Mouse (Mus musculus): Measurements from ENCODE around the gene Ctnna3.
"Not testable (repeated sequence)": the region's sequence is repeated elsewhere in the genome, so short reads cannot be mapped to it uniquely, and the experiment has no call there.

Gene Ctnna3

DNA sequence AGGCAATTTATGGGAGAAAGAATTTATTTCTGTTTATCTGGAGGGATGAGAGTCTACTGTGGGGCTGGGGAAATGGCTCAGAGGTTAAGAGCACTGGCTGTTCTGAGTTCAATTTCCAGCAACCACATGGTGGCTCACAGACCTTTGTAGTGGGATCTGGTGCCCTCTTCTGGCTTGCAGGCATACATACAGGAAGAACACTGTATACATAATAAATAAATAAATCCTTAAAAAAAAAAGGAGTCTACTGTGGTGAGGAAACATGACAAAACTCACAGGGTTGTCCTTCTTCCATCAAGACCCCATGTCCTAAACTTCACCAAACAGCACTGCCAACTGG is 5.5 kb upstream of the Ctnna3 start:
- peak; percentile 78 for DNase-seq (ENCODE audit: low read depth)

DNA sequence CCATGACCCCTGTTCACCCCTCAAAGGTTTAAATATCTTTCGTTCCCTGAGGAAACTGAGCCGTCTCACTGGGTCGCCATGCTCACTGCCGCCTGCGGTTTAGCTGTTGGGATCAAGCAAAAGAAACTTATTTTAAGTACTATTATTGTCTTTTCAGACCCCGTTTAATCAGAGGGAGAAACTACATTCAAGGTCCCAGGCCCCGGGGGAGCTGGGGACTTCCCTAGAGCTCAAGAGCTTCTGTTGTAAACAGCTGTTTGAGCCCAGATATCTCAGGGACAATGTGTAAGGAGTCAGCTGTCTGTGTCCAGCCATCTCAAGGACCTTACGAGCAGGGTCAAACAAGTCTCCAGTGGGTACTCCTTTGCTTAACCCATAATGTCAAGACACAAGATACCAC is 2.8 kb upstream of the Ctnna3 start:
- DNase-seq (ENCODE audit: low read depth): peak; percentile 6

DNA sequence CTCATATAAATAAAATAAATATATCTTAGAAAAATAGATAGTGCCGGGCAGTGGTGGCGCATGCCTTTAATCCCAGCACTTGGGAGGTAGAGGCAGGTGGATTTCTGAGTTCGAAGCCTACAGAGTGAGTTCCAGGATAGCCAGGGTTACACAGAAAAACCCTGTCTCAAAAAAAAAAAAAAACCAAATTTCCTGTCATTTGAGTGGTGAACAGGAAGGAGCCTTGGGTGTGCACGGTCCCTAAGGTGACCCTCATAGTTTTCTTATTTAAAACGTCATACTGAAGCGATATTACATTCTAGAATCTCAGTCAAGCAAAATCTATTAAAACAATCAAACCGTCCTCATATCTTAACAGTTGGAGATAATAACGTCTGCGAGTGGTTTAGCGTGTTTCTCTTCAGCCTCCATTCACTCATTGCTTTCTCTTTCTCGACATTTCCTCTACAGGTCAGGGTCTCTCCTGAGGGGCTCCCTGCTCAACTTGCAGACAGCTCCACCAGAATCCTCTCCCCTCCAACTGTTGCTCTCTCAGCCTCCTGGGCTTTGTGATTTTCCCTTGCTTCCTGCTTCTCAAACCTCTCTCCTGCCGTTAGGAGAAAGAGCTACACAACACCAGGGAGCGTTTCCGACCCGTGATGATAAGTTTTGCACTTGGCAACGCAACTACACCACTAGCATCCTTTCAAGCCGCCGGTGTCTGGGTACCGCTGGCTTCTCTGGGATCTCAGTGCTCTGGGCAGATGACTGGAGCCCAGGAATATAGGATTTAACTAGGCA is 1.5 kb upstream of the Ctnna3 start:
- peak; percentile 77 for DNase-seq (ENCODE audit: low read depth)

DNA sequence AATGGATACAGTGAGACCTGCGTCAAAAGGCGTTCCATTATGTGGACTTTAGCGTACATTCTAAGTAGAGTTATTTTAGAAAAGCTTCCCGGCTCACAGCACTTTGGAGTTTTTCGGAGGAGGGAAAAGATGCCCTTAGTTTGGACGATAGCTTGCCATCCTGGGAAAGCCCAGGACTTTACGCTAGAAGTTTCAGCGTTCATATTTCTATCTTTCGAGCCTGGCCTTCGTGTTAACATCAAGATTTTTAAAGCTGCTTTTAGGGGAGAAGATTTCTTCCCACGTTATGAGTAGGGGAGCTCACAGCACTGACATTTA is 916 bp upstream of the Ctnna3 start:
- DNase-seq (ENCODE audit: low read depth): no peak

DNA sequence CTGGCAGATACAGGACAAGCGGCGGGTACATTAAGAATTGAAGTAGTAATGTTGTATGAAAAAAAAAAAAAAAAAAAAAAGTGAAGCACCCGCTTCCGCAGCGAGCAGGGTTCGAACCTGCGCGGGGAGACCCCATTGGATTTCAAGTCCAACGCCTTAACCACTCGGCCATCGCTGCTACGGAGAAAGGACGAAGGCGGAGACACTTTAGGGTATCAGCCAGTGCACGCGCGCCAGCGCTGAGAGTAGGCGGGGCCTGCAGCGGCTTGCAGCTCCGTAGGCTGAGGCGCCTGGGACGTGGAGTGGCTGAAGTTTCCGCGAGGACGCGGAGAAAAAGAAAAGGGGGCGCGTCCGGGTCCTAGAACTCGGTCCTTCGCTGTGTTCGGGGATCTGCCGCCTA is 518 bp upstream of the Ctnna3 start:
- DNase-seq (ENCODE audit: low read depth): peak; percentile 100

DNA sequence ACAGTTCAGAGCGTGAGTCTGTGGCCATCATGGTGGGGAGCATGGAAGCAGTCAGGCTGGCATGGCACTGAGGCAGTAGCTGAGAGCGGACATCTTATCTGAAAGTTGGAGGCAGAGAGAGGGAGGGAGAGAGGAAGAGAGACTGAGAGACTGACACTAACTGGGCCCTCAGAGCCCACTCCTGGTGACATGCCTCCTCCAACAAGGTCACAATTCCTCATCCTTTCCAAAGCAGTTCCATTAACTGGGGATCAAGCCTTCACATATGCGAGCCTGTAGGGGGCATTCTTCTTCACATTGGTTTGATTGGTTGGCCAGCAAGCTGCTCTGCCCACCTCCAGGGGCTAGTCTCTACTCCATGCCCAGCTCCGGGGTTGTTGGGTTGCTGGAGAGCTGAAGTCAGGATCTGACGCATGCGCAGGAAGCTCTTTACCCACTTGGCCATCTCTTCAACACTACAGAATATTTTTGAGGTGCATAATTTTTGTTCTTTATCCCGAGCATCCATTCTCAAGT is 1.4 kb downstream of the Ctnna3 start:
- DNase-seq (ENCODE audit: low read depth): peak; percentile 4

DNA sequence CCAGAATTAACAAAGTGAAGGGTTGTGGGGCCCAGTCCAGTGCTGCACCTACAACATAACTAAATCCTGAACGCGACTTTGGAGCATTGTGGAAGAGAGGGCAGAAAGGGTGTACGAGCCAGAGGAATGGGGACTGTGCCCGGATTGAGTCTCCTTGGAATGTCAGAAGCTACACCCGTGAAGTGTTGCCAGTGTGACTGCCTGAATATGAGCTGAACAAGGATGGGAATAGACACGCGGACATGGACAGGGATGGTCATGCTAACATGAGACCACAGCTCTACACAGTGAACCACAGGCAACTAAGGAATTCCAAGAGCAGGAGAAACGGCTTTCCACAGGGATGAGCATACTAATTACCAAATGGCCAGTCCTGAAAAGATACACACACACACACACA is 2.2 kb downstream of the Ctnna3 start:
- DNase-seq (ENCODE audit: low read depth): no peak

DNA sequence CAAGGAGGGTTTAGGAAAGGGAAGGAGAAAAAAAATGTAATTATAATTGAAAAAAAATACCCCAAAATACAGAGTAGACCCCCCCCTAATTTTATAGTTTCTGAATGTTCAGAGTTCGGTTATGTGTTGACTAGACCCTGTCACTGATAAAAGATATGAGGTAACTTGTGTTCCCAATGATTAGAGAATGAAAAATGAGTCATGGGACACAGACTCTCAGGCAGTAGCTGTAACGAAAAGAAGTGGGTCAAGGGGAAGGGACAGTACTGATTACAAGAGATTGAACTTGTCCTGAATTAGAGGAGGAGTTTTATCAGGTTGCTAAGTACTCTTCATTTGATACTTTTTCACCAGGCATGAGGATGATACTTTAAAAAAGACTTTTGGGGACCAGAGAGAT is 3.0 kb downstream of the Ctnna3 start:
- no peak for DNase-seq (ENCODE audit: low read depth)

DNA sequence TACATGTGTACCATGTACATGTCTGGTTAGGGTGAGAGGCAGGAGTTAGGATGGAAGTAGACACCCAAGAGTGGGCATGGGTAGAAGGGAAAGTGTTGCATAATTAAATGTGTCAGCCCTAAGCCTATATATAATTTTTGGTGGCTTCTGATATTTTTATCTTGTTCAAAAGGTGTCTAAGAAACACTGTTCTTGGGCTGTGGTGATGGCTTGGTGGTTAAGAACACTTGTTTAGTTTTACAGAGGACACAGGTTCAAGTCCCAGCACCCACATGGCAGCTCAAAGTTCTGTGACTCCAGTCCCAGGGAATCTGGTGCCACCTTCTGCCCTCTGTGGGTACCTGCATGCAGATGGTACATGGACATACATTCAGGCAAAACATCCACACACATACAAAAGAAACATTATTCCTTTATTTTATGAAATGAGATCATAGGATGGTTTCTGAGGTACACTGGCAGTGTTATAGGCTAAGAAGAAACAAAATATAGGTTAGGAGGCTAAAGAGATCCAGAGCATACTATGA is 8.9 kb downstream of the Ctnna3 start:
- DNase-seq (ENCODE audit: low read depth): no peak

DNA sequence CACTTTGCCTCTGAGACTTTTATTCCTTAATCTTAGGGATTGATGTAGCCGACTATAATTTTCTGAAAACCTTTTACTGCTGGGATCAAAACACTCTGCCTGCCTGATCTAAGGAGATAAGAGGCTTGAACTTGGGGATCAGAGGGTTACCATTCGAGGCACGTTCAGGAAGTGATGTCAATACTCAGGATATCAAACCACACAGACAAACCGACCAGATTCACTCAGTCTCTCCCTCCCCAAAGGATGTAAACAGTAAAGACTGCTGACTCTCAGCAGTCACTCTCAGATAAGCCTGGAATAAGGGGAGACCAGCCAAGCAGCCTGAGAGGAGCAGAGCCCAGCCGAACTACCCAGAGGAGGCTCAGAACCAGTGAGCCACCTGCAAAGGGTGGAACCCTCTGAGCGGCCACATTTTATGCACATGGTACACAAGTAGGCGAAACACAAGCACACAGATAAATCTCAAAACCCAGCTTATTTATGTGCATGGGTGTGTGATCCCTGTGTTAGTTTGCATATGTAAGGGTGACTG is 9.9 kb downstream of the Ctnna3 start:
- DNase-seq (ENCODE audit: low read depth): no peak

DNA sequence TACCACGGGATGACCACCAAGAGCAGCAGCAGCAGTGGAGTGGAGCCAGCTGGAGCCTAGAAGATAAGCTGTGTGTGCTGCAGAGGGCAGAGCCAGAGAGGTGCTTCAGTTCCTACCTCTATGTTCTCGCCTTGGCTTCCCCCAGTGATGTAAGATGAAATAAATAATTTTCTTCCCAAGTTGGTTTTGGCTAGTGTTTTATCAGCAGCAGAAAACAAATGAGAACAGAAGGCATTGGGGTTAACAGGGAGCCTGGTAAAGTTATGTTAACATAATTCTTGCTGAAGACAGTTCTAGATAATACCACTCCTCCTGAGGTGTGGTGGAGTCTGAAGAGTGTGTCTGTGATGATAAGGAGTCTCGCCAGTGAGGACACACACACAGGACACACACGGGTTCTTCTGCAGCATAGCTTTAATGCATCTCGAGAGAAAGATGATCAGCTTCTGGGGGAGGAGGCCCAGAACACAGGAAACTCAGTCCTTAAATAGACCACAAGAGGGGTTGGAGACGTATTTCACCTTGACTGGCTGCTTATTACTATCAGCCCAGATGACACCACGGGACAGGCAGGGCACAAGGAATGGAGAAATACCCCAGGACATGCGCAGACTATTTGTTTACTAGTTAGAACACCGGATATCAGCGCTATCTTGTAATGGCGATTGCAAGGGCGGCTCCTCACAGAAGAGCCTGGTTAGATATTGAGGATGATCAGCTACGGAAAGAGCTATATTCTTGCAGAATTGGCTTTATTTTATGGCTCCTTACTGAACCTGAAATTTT is 14.9 kb downstream of the Ctnna3 start:
- DNase-seq (ENCODE audit: low read depth): not testable (repeated sequence)

DNA sequence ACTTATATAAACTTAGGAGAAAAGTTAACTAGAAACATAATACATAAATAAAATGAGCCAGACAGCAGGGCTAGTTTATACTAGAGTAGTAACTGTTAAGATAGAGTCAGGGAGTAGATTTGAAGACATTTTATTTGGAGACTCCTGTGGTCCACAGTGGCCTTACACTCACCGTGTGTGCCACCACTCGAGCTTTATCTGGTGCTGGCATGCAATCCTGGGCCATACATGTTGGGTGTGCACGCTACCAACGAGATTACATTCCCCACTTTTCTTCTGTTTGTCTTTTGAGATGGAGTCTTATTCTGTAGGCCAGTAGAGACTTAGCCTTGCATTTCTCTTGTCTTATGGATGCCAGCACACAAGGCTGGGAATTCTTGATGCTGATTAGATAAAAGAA is 24.0 kb downstream of the Ctnna3 start:
- DNase-seq (ENCODE audit: low read depth): no peak

DNA sequence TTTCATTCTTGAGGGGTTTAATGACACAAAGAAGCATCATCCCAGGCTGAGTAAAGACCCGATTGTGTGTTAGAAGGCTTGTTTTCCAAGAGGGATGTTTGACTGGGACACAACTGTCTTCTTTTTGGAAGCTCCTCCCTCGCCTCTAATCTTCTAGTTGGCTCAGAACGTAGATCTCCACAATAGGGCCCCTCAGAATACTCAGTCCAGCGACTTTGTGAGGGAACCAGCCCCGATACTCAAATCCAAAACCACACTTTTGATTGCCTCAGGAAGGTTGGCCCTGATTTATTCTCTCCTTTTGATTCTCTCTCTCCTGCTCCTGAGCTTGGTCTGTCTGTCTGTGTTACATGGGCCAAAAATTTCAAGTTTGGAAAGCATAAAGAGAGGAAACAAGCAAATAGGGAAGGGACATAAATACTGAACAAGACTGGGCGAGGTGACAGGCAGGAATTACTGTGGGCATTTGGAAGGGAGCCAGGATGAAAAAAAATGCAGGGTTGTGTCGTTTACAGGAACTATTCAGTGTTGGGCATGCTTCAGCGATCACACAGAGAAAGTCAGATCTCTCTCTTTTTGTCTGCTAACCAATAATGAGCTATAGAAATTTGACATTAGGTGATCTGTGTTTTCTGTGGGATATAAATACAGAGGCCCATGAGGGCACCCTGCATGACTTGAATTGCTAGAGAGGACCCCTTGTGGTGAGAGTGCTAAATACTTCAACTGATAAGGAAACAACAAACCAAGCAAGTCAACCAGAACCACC is 25.4 kb downstream of the Ctnna3 start:
- no peak for DNase-seq (ENCODE audit: low read depth)

DNA sequence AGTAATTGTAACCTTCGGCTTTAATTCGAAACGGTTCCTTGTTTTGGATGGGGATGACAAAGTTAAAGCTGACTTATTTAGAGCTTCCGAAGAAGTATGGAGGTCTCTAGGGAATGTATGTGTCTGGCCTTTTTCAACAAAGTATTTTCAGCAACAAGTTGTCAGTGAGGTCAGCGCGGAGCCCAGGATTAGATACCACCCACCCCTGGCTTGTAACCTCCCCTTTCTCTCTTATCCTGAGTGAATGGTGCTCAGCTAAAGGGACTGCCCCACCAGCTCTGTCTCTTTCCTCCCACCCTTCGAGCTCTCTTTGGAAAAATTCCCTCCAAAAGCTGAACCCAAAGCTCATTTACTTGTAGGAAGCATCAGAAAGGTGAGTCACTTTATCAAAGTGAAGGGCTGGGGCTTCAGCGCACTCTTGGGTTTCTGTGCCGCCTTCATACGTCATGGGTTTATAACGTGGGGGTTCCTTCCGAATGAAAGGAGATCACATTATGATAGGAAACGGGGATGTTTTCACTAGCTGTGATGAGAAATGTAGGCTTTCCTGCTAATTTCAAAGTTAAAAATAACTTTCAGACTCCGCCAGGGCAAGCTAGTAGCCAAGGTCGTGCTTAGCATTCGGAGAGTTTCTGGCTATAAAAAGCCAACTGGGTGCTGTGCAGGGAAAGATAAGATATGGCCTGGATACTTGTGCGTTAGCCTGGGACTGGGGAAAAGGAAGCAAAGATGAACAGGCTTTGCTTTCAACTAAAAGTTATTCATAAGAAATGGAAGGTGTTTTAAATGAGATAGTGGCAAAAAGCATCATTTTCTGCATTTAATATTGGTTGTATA is 27.6 kb downstream of the Ctnna3 start:
- DNase-seq (ENCODE audit: low read depth): no peak

DNA sequence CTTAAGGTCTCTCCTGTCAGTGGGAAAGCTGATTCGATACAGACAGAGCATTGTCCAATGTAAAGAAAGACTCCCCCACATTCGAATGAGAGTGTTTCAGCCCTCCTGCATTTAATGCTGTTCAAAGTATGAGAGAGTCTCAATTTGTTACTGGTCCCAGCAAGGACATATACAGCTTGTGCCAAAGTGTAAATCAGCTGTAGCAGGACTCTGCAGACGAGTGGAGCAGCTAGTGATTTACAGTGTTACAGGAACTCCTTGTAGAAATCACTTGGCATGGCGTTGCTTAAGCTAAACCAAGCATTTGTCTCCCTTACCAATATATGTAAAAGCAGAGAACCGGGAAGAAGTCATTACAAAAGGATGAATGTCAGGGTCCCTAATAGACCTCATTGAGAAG is 31.0 kb downstream of the Ctnna3 start:
- DNase-seq (ENCODE audit: low read depth): no peak

DNA sequence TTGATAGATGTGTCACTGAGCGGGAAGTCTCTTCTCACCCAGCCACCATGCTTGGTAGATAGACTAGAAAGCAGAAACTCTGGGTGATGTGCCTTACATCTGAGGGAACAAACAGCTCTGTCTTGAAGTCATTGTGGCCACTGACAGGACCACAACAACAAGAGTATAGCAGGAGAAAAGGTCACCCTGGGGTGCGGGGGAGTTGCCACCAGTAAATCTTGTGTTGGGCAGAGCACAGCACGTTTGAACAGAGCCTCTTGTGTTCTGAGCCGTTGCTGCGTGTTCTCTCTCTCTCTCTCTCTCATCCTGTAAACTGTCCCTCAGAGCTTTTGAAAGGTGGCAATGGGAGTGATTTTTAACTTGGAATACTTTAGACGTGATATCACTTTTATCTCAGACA is 42.6 kb downstream of the Ctnna3 start:
- no peak for DNase-seq (ENCODE audit: low read depth)

DNA sequence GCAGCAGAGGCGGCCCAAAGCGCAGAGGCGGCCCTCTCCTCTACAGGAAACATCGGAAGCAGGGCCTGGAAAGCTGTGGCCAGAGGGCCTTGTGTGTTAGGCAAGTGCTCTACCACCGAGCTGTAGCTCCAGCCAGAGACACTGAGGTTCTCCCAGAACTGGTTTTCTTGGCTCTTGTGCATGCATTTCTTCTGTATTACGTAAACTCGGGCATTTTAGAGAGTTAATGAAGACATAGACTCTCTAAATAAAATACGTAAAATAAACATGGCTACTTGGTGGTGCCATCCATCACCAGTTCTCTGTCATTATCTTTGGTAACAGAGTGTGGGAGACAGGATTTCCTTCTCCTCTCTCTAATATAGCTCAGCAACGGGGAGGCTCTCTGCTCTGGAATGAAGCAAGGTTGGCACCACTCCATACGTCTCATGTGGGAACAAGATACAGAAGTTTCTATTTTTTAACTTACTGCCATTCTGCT is 46.3 kb downstream of the Ctnna3 start:
- no peak for DNase-seq (ENCODE audit: low read depth)

DNA sequence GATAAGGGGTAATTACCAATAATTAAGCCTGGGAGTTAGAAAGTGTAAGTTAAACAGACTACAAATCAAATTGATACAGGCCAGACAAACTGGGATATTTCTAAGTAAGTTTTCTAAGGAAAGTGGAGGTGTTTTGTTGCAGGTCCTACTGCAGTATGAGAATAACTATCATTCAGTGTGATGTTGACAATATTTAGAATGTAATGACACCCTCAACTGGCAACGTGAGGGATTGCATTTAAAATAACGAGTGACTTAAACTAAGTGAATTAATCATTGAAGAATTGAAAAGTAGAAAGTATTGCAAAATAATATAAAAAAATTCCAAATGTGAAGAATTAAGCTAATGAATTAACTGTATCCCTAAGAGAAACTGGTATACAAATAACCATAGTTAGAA is 49.0 kb downstream of the Ctnna3 start:
- no peak for DNase-seq (ENCODE audit: low read depth)

DNA sequence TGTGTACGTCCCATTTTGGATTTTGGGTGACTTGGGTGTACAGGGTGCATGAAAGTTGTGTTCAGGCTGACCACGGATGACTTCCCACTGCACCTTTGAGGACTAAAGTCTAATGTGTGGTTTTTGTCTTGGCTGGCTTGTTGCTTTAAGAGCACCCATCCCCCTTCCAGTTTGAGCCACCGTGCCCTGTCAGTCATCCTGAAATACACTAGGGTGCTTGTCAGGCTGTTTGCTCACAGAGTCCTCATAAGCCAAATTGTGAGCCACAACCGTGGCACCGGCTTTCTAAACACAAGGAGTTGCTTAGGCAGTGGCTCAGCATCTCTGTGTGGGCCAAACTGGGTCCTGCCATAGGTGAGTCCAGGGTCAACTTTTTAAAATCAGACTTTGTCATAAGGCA is 50.2 kb downstream of the Ctnna3 start:
- DNase-seq (ENCODE audit: low read depth): no peak

DNA sequence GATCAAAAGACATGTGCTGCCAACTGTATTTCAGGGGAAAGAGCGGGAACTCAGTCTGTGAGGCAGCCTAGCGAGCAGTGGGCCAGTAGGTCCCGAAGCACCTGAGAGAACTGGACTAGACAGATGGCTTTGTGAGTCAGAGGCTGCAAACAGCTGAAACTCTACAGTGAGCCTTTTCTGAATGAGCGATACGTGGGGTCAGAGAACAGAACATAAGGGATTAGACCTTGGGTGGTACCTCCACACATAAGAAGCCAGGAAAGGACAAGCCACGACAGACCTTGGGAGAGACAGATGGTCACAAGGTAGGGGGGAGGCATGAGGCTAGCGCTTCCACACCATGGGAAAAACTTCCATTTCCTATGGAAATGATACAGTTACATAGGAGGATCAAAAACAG is 58.4 kb downstream of the Ctnna3 start:
- no peak for DNase-seq (ENCODE audit: low read depth)

DNA sequence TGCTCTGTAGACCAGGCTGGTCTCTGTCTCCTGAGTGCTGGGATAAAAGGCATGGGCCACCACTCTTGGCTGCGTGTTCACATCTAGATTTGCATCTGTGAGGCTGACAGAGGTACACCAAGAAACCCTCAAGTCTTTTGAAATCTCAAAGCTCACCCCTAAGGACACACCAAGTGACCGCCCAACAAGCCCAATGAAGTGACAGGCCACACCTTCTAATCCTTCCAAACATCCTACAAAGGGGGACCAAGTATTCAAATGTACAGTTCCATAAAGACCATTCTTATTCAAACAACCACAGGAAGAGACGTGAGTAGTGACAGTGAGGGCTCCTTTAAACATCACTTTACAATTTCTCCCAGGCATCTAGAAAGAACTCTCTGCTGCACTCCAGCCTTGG is 94.1 kb downstream of the Ctnna3 start:
- no peak for DNase-seq (ENCODE audit: low read depth)

All from naive thymus-derived CD4-positive, alpha-beta T cell, adult 2 months (primary cell).